In the genomic region with DNA sequence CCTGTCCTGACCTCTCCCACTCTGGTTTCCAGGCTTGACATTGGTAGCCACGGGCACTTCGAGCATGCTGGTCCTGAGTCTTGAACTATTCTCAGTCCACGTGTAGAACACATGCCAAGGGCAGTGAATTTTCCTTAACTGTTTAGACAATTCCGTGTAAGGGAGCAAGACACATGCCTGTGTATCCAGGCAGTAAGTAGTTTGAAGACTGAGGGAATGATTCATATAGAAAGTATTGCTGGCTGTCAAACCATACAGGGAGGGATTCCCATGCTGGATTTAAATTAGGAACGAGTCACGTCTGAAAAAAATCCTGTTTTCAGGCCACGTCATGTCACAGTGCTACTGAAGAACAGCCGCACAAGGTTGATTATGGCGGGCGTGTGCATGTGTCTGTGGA, we compare ENCODE assay signal across 2 mouse cellular contexts.
A peak's percentile ranks its signal among the peaks of the same experiment; 100 is the strongest.
TF ChIP-seq lines count a peak whose summit lies in the region.

No protein-coding gene starts in this region.

TF ChIP-seq in C2C12, 6 proteins besides CTCF, POLR2A, EP300 and RAD21:
- TF ChIP-seq MAX (IDR thresholded peaks at IDR 0.05) (peak; percentile 84), MYOD1 (IDR thresholded peaks at IDR 0.05; ENCODE audit: control insufficient read depth, insufficient read length, low read depth) (peak; percentile 16), USF1 (IDR thresholded peaks at IDR 0.05; ENCODE audit: low read depth) (no peak)

TF ChIP-seq in myocyte, 11 proteins besides CTCF, POLR2A, EP300 and RAD21:
- TF ChIP-seq MYOG (IDR thresholded peaks at IDR 0.05; ENCODE audit: control insufficient read depth in 1 of 3, insufficient read depth in 1 of 3, insufficient read length in 2 of 3, low read depth in 2 of 3) (peak in 1 of 3 experiments; percentile 13), TCF3 (IDR thresholded peaks at IDR 0.05; ENCODE audit: insufficient read length, low read depth) (no peak)
